Mouse (Mus musculus): ENCODE data around the gene Arnt2. TPM values are rescaled to one million over a fixed set of nuclear protein-coding genes. Genes with fewer than 3 reads are reported as not detected.

The Arnt2 gene
- polyA plus RNA-seq, 1 experiment, result not detected

- Histone ChIP-seq H3K4me1 (ENCODE audit: control insufficient read depth, insufficient read depth, low read length) (peaks cover 3% of the 10 kb centered on the region; the same call in 1 of the 2 replicates), H3K27ac (ENCODE audit: insufficient read depth, low read depth, low read length) (no peak overlapping the region), H3K4me3 (ENCODE audit: insufficient read depth, low read depth, low read length) (no peak overlapping the region)
- no peak for TF ChIP-seq CTCF (IDR thresholded peaks at IDR 0.05; ENCODE audit: insufficient read depth, low read depth, low read length)
- no peak for TF ChIP-seq POLR2A (IDR thresholded peaks at IDR 0.05; ENCODE audit: insufficient read depth, low read depth, low read length)
Observed at GRCm38 (mm10) chr7:84432151-84432550, 22.2 kb upstream of the Arnt2 start.

- Histone ChIP-seq H3K4me3 (ENCODE audit: insufficient read depth, low read depth, low read length) (no peak overlapping the region), H3K4me1 (ENCODE audit: control insufficient read depth, insufficient read depth, low read length) (peaks cover 3% of the 10 kb centered on the region; the same call in 1 of the 2 replicates), H3K27ac (ENCODE audit: insufficient read depth, low read depth, low read length) (no peak overlapping the region)
- WGBS, result 91% methylated on average over 2 of the region's 2 CpGs
- TF ChIP-seq CTCF (IDR thresholded peaks at IDR 0.05; ENCODE audit: insufficient read depth, low read depth, low read length) (no peak), POLR2A (IDR thresholded peaks at IDR 0.05; ENCODE audit: insufficient read depth, low read depth, low read length) (no peak)
Observed at GRCm38 (mm10) chr7:84427221-84427620, 17.2 kb upstream of the Arnt2 start.

- no peak overlapping the region for H3K27ac ChIP-seq (ENCODE audit: insufficient read depth, low read depth, low read length)
- 37% methylated on average over 7 of the region's 7 CpGs for WGBS
- TF ChIP-seq CTCF (IDR thresholded peaks at IDR 0.05; ENCODE audit: insufficient read depth, low read depth, low read length) (no peak), POLR2A (IDR thresholded peaks at IDR 0.05; ENCODE audit: insufficient read depth, low read depth, low read length) (no peak)
- no peak overlapping the region for H3K4me3 ChIP-seq (ENCODE audit: insufficient read depth, low read depth, low read length)
- H3K4me1 ChIP-seq (ENCODE audit: control insufficient read depth, insufficient read depth, low read length), result no peaks in the 10 kb centered on the region
Observed at GRCm38 (mm10) chr7:84424670-84425385, 14.9 kb upstream of the Arnt2 start.

GRCm38 (mm10) chr7:84421753-84422152 lies 11.8 kb upstream of the Arnt2 start:
- Histone ChIP-seq H3K4me1 (ENCODE audit: control insufficient read depth, insufficient read depth, low read length) (no peaks in the 10 kb centered on the region), H3K27ac (ENCODE audit: insufficient read depth, low read depth, low read length) (no peak overlapping the region), H3K4me3 (ENCODE audit: insufficient read depth, low read depth, low read length) (no peak overlapping the region)
- TF ChIP-seq POLR2A (IDR thresholded peaks at IDR 0.05; ENCODE audit: insufficient read depth, low read depth, low read length), result no peak
- TF ChIP-seq CTCF (IDR thresholded peaks at IDR 0.05; ENCODE audit: insufficient read depth, low read depth, low read length), result no peak

- no peak overlapping the region for H3K27ac ChIP-seq (ENCODE audit: insufficient read depth, low read depth, low read length)
Observed at GRCm38 (mm10) chr7:84421291-84421665, 11.3 kb upstream of the Arnt2 start.

GRCm38 (mm10) chr7:84420581-84421290 lies 10.8 kb upstream of the Arnt2 start:
- no peak overlapping the region for H3K27ac ChIP-seq (ENCODE audit: insufficient read depth, low read depth, low read length)
- no peak overlapping the region for H3K4me3 ChIP-seq (ENCODE audit: insufficient read depth, low read depth, low read length)
- no peaks in the 10 kb centered on the region for H3K4me1 ChIP-seq (ENCODE audit: control insufficient read depth, insufficient read depth, low read length)
- no peak for TF ChIP-seq CTCF (IDR thresholded peaks at IDR 0.05; ENCODE audit: insufficient read depth, low read depth, low read length)
- no peak for TF ChIP-seq POLR2A (IDR thresholded peaks at IDR 0.05; ENCODE audit: insufficient read depth, low read depth, low read length)
- WGBS, result 65% methylated on average over 3 of the region's 3 CpGs

More at GRCm38 (mm10) chr7:84421291-84421665, 11.3 kb upstream of the Arnt2 start:
- H3K4me1 ChIP-seq (ENCODE audit: control insufficient read depth, insufficient read depth, low read length), result no peaks in the 10 kb centered on the region
- TF ChIP-seq CTCF (IDR thresholded peaks at IDR 0.05; ENCODE audit: insufficient read depth, low read depth, low read length), result no peak
- no peak for TF ChIP-seq POLR2A (IDR thresholded peaks at IDR 0.05; ENCODE audit: insufficient read depth, low read depth, low read length)
- H3K4me3 ChIP-seq (ENCODE audit: insufficient read depth, low read depth, low read length), result no peak overlapping the region

GRCm38 (mm10) chr7:84417441-84417840 lies 7.5 kb upstream of the Arnt2 start:
- Histone ChIP-seq H3K27ac (ENCODE audit: insufficient read depth, low read depth, low read length) (no peak overlapping the region), H3K4me1 (ENCODE audit: control insufficient read depth, insufficient read depth, low read length) (no peaks in the 10 kb centered on the region), H3K4me3 (ENCODE audit: insufficient read depth, low read depth, low read length) (no peak overlapping the region)
- TF ChIP-seq POLR2A (IDR thresholded peaks at IDR 0.05; ENCODE audit: insufficient read depth, low read depth, low read length), result no peak
- no peak for TF ChIP-seq CTCF (IDR thresholded peaks at IDR 0.05; ENCODE audit: insufficient read depth, low read depth, low read length)

- H3K27ac ChIP-seq (ENCODE audit: insufficient read depth, low read depth, low read length), result no peak overlapping the region
- 77% methylated on average over 8 of the region's 8 CpGs for WGBS
- H3K4me1 ChIP-seq (ENCODE audit: control insufficient read depth, insufficient read depth, low read length), result peaks cover 5% of the 10 kb centered on the region
- H3K4me3 ChIP-seq (ENCODE audit: insufficient read depth, low read depth, low read length), result no peak overlapping the region
- no peak for TF ChIP-seq CTCF (IDR thresholded peaks at IDR 0.05; ENCODE audit: insufficient read depth, low read depth, low read length)
- TF ChIP-seq POLR2A (IDR thresholded peaks at IDR 0.05; ENCODE audit: insufficient read depth, low read depth, low read length), result no peak
Observed at GRCm38 (mm10) chr7:84412570-84412969, 2.6 kb upstream of the Arnt2 start.

- H3K4me3 ChIP-seq (ENCODE audit: insufficient read depth, low read depth, low read length), result peak overlapping the region; percentile 57
- H3K4me1 ChIP-seq (ENCODE audit: control insufficient read depth, insufficient read depth, low read length), result peaks cover 5% of the 10 kb centered on the region
- 3% methylated on average over 39 of the region's 39 CpGs for WGBS
- no peak overlapping the region for H3K27ac ChIP-seq (ENCODE audit: insufficient read depth, low read depth, low read length)
- TF ChIP-seq CTCF (IDR thresholded peaks at IDR 0.05; ENCODE audit: insufficient read depth, low read depth, low read length), result no peak
- TF ChIP-seq POLR2A (IDR thresholded peaks at IDR 0.05; ENCODE audit: insufficient read depth, low read depth, low read length), result no peak
Observed at GRCm38 (mm10) chr7:84409241-84409895, 608 bp downstream of the Arnt2 start.

Data from olfactory bulb, adult 2 months (tissue).